Mouse (Mus musculus): Measurements from ENCODE around the gene Cd207. TPM values are rescaled to one million over a fixed set of nuclear protein-coding genes. Genes with fewer than 3 reads are reported as not detected.

Cd207 gene
- total RNA-seq (2021) = not detected

DNA sequence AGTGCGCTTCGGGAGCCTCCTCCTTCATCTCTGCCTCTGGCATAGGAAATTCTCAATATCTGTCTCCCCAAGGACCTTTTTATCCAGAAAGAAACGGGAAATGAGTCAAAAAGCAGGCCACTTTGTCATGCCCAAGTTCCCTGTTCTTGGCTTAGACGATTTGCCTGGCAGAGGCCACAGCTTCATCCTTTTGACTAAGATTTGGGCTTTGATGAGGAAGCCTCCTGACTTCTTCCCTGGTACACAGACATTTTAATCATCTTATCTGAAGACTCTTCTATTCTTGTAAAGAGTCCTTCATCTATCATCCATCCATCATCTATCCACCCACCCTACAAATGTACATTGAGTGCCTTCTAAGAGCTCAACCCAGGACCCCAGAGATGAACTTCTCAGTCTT is at the start of gene Cd207:
Cd207 (minus strand) TSS at position 101 of the 400 bp plus-strand sequence.
- DNase-seq (ENCODE audit: extremely low spot score in 1 of 2, low spot score in 1 of 2) = no peak

DNA sequence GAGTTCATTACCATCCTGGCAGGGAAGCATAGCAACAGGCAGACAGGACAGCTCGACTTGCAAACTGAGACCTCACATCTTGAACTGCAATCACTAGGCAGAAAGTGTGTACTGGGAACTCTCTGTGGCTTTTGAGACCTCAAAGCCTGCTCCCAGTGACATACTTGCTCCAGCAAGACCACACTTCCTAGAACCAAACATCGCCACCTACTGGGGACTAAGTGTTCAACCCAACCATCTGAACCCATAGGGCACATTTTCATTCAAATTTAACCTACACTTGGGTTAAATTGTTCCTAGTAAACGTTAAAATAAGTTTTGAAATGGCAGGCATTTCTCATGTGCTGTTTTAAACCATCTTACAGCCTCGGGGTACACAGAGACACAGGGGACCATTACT is 49.5 kb upstream of the Cd207 start:
- no peak for DNase-seq (ENCODE audit: extremely low spot score in 1 of 2, low spot score in 1 of 2)

DNA sequence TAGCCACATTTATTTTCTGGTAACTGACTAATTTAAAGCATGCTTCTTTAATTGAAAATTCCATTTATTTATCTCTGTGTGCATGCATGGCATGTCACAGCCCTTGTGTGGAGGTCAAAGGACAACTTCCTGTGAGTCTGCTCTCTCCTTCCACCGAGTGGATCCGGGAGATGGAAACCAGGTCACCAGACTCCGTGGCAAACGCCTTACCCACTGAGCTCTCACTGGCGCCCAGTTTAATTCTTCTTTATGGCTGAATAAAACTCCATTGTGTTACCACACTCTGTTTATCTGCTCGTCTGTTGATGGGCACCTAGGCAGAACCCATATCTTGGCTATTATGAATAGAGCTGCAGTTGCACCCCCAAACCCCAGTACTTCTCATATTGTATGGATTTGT is 44.9 kb upstream of the Cd207 start:
- no peak for DNase-seq (ENCODE audit: extremely low spot score in 1 of 2, low spot score in 1 of 2)

DNA sequence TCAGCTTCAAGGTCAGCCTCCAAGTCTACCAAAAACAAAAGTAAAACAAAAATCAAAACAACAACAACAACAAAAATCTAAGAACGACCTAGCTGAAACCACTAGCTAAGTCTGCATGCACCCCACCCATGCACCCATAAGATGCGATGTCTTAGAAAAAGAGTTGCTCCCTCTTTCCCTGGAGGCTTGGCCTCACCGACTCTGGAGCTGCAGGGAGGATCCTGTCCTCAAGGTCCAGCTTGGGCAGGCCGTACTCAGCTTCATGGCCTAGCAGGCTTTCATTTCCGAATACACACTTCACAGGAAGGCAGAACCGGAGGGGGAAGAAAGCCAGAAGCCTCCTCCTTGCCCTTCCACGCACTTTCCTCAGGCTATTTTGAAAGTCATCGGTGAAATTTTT is 39.4 kb upstream of the Cd207 start:
- DNase-seq (ENCODE audit: extremely low spot score in 1 of 2, low spot score in 1 of 2) = no peak

DNA sequence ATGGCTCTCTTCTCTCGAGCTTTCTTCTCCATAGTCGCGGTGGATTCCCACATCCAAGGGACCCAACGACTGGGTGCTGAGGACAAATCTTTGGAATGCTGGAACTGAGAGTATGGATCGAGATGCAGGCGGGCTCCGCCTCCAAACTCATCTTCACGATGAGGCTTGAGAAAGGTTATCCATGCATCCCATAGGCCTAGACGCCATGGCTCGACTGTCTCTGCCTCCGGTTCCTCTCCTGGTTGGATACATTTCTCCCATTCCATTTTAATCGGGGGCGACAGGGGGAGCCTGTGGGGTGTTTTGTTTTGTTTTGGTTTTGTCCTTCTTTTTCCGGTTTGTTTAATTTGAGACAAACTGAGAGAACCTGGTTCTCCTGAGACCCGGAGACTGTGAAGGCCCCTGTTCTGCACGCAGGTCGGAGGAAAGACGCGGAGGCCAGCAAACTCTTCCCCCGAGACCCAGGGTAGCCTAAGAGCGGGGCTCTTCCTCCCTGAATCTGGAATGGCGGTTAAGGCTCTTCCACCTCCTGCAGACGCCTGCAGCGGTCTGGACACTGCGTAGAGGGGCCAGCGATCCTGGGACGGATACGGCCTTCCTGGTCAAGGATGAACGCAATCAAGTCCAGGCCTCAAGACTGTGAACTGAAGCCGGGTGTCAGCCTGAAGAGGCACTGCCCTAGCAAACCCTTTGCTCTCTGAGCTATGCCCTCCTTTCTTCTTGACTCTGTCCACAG is 38.0 kb upstream of the Cd207 start:
- DNase-seq (ENCODE audit: extremely low spot score in 1 of 2, low spot score in 1 of 2) = no peak

DNA sequence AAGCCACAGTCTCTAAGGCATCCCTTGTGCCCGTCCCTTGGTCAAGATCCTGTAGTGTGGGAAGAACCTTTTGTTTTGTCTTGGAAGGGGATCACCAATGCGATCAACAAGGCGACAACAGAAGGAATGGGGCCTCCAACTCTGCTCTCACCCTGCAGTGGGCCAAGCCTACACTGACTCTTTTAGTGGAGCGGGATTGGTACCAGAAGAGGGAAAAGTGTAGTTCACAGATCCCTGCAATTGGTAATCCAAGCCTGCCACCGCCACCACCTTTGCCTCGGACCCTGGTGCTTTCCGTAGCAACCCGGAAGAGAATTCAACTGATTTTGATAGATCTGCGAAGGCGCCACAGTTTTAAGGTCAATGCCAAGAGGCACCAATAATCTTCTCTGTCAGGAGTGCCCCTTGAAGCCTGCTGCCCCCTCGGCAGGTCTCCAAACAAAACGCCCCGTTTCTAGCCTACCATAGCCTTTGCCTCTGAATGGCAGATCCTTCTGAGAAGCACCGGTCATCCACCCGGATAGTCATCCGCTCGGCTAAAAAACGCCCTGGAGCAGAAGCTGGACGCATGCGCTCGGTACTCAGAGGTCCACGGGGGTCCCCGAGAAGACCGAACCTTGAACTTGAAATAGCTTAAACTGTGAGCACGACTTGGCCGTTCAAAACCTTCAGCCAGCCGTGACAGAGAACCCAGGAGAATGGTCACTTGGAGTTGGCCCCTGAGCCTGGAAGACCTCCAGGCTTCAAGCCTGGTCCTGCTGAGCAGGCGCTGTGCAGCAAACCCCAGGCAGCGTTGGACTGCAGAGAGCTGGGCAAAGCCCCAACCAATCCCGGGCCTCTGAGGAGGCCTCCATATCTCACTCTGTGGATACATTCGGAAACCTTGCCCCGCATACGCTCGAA is 36.8 kb upstream of the Cd207 start:
- DNase-seq (ENCODE audit: extremely low spot score in 1 of 2, low spot score in 1 of 2) = no peak

DNA sequence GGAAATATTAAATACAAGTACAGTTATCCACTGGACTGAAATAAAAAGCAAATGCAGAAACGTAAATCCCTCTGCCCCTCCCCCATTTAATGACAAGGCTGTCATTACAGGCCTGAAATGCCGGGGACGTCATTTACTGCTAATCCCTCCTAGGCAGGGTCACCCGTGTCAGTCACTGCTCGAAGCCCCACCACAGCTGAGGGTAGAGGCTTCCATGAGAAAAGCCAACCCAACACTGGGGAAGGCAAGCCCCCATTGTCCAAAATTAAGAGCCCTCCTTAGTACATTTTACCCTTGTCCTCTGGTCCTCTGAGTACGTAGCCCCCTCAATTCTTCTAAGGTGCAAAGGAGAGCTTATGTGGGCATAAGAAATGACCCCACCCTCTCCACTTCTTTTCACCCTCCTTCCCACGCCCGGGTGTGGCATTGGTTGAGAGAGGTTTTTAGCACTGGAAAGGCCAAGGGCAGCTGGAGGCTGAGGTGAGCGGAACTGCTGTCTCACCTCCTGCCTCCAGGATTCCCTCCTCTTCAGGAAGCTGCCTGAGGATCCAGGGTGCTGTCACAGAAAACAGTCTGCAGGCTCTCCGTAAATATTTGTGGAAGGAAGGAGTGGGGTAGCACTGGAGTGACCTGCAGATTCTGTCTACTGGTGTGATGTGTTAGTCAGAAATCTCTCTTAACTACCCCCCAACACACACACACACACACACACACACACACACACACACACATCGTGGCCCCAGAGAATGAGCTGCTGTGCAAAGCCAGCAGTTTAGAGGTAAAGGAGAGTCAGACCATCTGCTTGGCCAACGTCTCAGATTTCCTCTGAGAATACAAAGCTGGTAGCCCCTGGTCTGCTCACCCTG is 35.8 kb upstream of the Cd207 start:
- DNase-seq (ENCODE audit: extremely low spot score in 1 of 2, low spot score in 1 of 2) = no peak

DNA sequence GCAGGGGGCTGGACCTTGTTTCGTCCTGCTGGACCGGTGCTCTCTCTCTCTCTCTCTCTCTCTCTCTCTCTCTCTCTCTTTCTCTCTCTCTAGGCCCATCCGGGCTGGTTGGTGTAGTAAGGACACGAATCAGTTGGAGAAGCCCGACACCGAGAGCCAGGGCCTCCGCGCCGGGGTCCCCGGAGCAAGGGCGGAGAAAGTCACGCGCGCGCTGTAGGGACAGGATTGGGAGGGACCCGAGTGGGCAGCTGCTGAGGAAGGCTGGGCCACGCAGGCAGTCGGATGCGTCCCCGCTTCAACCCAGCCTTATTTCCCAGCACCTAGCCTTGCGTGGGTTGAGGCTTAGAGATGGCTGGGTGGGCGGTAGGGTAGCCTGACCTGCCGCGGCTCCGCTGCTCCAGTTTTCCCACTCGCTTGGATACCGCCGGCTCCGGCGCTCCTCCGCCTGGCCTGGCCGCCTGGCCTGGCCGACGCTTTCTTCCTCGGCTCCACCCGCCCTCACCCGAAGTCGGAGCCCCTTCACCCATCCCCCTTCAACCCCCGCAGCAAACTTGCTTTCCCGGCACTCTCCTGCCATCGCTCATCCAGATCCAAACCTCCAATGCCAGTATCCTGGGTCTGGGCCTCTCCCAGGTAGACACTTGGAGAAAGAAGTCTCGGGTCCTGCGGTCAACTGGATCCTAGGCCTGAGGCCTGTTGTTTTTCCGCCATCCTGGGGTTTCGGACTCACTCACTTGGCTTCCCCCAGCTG is 34.2 kb upstream of the Cd207 start:
- DNase-seq (ENCODE audit: extremely low spot score in 1 of 2, low spot score in 1 of 2) = no peak

DNA sequence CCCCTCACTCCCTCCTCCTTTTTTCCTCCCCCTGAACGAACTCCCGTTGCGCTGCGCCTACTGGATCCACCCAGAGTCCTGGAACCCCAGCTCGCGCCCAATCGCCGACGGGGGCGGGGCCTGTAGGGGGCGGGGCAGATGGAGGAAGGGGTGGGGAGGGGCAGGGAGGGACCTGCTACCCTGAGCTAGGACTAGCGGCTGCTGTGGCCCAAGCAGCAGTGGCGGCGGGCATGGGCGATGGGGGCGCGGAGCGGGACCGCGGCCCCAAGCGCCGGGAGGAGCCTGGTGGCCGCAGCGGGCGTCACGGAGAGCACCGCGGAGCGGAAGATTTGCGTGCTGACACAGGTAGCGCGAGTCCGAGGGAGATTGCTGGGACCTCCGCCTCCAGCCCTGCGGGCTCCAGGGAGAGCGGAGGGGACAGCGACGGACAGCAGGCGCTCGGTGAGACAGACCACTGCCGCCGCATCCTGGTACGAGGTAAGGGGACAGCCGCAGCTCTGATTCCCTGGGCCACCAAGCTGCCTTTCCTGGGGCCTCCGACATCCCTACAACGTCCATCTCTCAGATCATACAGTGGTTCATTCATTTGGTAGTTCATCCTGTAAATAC is 33.5 kb upstream of the Cd207 start, which contains the start of gene Vax2:
Vax2 (plus strand) TSS at position 198 of the 609 bp plus-strand sequence.
- no peak for DNase-seq (ENCODE audit: extremely low spot score in 1 of 2, low spot score in 1 of 2)

DNA sequence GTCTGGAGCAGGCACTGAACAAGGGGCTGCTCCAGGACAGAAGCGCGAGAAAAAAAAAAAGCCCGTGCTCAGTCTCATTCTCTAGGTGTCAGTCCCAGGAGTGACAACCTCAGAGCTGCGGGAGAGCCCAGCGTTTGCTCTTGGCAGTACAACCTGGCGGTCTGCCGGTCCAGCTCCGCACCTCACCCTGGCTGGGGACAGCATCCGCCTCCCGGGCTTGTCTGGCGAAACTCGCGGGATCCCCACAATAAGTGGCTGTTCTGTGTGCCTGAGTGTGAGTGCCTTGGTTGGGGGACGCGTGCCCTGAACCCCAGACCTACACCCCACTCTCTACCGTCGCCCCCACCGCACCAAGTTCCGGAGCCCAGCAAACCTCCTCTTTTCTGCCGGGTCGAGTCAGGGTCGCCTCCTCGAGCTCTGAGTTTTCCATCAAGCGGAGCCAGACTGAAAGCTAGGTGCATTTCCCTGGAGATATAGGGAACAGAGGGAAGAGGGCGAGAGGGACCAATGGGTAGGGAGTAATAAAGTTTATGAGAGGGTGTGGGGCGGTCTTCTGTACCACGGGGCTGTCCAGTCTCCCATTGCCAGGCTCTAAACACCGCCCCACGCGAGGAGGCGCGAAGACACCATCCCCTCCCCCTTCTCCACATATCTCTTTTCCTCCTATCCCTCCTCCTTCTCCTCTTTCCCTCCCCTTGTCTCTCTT is 32.9 kb upstream of the Cd207 start:
- no peak for DNase-seq (ENCODE audit: extremely low spot score in 1 of 2, low spot score in 1 of 2)

DNA sequence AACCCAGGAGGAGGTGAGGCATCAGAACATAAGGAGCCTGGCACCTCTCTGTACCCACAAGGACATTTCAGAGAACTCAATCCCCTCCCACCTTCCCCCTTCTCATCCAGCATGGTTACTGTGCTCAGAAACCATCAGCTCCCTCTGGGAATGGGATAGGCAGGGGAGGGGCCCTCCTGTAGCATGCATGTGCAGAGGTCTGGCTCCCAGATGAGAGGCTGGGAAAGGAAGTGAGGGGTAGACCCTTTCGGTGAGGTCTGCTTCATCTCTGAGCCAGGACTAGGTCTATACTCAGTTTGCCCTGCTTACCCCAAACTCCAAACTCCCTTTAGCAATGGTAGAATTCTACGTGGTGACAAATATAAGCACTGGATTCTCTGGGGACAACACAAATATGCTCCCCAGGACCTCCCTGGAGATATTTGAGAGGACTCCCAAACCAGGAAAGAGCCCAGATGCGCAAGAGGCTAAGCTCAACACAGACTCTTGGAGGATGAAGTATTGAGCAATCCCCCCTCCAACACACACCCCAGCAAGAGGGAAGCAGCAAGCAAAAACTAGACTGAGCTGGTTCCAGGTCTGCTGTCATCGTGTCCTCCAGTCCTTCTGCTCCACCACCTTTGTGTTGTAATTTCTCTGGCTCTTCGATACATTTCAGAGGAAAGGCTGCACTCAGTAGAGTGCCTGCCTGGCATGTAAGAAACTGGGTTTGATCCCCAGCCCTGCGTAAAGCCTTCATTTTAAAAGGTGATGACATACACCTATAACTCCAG is 30.3 kb upstream of the Cd207 start:
- no peak for DNase-seq (ENCODE audit: extremely low spot score in 1 of 2, low spot score in 1 of 2)

DNA sequence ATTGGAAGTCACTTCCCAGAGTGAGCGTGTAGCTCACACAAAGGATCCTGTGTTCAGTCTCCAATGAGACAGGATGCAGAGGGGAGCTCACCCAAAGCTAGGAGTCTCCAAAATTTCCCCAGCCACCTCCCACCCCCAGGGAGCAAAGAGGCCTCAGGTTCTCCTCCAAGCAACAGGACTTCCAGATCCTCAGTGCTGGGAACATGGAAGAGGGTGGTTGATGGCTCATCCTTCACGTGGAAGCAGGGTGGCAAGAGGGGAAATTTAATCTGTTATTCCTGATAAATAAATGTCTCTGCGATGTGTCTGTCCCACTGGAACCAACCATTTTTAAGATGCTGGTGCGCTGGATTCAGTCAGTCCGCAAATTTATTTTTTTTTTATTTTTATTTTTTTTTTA is 27.0 kb upstream of the Cd207 start:
- DNase-seq (ENCODE audit: extremely low spot score in 1 of 2, low spot score in 1 of 2) = no peak

DNA sequence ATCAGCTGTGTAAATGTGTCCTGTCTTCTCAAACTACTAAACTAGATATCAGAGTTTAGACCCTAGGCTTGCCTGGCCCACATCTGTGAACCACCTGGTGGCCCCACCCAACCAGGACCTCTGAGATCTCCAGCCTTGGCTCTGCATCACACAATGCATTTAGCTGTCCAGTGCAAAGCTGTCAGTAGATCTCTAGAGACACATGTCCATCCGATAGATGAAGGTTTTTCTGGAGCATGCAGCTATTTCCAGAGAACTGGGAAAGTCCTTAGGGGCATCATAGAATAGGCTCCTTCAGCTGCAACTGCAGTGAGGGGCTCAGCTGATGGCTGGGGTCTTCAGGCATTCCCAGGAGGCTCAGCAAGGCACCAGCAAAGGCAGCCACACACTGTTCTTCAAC is 26.6 kb upstream of the Cd207 start:
- DNase-seq (ENCODE audit: extremely low spot score in 1 of 2, low spot score in 1 of 2) = no peak

DNA sequence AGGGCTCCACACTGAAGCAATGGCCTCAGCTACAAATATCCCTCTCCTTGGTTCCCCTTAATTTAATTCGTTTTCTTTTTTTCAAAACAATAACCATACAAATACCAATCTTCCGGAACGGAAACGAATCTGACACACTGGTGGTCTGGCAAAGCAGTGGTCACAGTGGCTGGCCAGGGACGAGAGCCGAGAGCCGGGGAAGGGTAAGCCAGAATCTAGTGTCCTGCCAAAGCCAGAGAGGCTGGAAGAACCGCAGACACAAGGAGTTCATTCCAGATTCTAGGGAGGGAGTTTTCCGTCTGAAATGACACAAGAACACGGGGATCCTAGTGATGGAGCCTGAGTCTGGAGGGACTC is 26.0 kb upstream of the Cd207 start:
- no peak for DNase-seq (ENCODE audit: extremely low spot score in 1 of 2, low spot score in 1 of 2)

DNA sequence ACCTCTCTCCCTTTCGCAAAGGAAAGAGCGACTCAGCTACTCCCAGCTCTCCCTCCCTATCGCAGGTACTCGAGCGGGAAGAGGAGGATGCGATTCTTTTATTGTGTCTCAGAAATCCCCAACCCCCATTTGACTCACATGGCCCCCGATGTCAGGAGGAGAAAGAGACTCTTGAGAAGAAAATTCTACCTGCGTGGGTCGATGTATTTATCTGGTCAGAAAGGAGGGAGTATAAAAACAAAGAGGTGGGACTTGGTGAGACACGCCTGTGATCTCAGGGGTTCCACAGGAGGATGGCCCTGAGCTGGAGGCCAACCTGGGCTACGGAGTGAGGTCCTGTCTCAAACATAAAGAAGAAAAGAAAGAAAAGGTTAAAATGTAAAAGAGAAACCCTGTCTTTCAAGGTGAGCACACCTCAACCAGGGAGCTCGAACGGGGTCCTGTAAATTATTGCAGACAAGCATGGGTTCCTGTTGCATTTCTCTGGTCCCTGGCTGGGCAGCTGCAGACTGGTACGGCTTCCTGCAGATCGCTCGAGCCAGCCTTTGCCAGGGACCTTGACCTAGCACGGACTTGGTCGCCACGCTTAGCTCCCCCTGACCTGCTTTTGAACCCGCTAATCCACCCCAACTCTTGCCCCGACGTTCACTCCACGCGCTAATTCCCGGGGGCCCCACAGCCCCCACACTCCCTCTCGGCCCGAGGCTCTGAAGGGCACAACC is 25.5 kb upstream of the Cd207 start:
- DNase-seq (ENCODE audit: extremely low spot score in 1 of 2, low spot score in 1 of 2) = no peak

DNA sequence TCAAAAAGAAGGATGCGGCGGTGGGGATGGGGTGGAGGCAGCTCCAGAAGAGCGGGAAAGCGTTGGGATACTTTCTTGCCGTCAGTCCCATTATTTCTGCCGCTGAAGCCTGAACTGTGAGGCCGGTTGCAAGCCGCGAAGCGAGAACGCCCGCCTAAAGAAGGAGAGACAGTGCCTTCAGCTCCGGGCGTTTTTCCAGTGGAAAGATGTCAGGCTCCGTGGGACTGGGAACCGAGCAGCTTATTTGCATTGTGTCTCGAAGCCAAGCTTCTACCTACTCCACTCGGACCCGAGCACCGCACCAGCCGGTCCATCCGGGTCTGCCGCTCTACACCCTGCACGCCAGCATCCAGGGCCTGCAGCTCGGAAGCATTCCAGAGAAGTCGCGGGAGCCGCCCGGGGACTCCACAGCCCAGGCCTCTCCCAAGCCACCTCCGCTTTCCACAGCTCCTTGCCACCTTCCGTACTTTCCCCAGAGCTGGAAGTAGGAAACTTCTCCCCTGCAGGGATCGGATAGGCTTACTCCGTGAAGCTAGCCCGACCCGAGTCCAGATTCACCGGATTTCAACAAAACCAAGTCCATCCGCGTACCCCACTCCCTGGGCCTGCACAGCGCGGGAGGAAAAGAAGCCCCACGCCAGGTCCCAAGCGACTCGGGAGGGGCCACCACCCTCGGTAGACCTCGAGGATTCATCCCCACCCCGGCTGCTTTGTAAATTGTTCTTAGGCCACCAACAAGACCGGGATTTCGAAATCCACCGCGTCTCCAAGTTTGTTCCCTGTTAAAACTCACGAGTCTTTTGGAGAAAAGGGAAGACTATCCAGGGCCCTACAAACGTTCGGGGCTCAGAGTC is 24.7 kb upstream of the Cd207 start:
- DNase-seq (ENCODE audit: extremely low spot score in 1 of 2, low spot score in 1 of 2) = no peak

DNA sequence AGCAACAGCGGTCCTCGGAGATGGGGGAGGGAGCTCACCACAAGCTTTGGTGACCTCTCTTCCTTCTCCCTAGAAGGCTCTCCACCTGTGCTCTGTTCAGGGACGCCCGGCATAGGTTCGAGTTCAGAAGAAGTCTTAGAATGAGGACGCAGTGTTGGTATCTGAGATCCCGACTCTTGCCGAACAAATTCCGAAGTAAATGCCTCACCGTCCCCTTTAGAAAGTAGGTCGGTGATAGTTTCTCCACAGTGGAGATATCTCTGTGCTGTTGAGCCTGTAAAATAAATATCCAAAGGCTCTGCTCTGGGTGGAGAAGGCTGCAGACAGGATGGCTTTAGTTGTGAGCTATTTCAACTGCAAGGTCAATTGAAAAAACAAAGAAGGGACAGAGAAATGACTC is 23.3 kb upstream of the Cd207 start:
- DNase-seq (ENCODE audit: extremely low spot score in 1 of 2, low spot score in 1 of 2) = no peak
